Mouse (Mus musculus): ENCODE results near the gene Exog.

- TF ChIP-seq GATA1 (IDR thresholded peaks at IDR 0.05; ENCODE audit: borderline replicate concordance, low read length) = no peak
- no peak for TF ChIP-seq FLI1 (IDR thresholded peaks at IDR 0.05; ENCODE audit: low read length)
Observed at GRCm38 (mm10) chr9:119465056-119465455, 20.3 kb downstream of the Exog start.
